Mouse (Mus musculus): ENCODE data around the gene Zfp58.
"Not testable (repeated sequence)": the region's sequence is repeated elsewhere in the genome, so short reads cannot be mapped to it uniquely, and the experiment has no call there.

Gene Zfp58

DNA sequence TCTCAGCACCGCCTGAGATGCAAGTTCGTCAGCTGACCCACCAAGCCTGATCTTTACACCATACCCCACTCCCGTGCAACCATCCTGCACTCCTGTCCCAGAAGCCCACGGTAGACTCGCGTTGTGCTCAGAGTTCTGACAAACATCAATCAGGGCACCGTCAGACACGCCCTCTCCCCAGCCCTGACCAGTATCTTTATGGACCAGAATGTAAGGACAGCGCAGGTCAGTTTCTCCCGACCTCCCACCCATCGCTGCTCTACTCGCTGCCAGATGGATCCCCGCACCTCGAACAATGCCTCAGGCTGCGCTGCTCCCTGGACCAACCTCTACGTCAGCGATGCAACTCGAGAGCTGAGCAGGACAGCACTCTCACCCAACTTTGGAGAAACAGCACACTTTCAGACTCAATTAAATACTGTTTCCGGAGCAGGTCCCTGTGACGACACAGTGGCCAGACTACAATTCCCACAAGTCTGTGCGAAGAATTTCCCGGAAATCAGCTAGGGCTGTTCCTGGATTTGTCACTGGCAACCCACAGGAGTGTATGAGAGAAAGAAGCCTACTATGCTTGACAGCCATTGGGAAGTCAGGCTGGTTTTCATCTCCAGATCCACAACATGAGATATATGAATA is at the start of gene Zfp58:
Gene Zfp58, minus strand, starts transcription at position 472 of the 636 bp plus-strand sequence.
- DNase-seq (ENCODE audit: low spot score), result peak; percentile 86

DNA sequence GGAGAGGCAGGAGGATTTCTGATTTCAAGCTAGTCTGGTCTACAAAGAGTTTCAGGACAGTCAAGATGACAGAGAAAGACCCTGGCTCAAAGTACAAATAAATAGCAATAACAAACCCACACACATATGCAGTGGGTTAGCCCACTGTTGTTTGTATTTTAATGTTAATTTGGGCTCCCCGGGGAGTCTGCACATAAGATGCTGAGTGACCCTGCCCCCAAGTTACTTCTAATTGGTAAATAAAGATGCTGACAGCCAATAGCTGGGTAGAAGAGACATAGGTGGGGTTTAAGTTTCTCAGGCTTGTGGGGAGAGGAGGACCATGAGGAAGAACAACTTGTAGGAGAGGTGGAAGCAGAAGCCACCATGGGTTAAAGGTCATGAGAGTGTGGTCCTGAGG is 45.6 kb upstream of the Zfp58 start:
- no peak for DNase-seq (ENCODE audit: low spot score)

DNA sequence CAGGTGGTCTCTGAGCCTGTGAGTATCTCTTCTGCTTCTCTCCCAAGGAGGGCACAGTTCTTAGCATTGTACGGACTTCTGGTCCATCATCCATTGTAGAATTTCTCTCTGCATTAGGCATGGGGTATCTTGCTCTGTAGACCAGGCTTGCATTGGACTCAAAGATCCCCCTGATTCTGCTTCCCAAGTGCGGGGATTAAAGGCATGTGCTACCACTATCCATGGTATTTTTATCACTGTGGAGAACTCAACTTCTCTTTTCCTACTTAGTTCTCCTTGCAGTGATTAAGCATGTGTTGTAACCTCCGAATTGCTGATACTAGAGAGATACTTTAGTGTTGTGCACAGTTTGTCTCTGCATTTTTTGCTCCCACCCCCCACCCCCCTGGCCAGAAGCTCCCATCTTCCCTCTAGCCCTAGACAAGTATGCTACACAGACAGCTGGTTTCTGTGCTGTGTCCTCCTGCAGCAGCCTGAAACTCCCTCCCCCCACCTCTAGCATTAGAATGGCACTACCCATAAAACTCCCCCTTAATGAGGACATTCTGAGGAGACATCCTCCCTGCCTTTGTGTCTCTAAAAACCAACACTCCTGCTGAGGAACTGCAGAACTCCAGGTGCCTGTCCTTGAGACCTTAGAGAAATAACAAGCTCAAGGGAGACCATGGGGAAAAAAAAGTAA is 26.8 kb upstream of the Zfp58 start:
- no peak for DNase-seq (ENCODE audit: low spot score)

DNA sequence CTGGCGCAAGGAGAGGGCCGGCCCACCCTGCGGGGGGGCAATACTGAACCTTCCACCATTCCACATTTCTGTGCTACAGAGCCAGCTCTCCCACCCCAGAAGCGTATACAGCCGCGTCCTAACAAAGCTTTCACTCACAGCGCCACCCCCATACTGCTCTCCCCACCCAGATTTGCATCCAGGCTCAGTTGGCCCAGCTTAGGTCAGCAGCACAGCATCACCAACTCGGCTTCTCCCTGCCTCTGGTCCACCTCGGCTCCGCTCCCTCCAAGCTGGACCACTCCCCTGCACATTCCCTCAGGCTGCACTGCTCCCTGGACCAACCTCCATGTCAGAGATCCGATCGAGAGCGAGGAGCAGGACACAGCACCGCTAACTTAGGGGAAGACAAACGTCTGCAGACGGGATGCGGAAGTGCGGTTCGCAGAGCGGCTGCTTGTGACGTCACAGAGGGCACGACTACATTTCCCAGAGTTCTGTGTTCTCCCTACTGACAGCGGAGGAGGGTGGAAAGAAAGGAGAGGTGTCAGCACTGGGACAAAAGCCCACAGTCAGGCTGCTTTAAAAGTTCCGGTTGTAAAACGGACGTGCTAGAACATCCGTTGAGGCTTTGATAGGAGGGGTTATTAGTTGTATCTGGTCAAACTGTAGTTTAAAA is 25.5 kb upstream of the Zfp58 start, which contains the start of the genes Gm26965 and Zfp87:
Gene Gm26965, minus strand, starts transcription at position 399 of the 658 bp plus-strand sequence.
Gene Zfp87, minus strand, starts transcription at position 425 of the 658 bp plus-strand sequence.
- DNase-seq (ENCODE audit: low spot score), result peak; percentile 93

DNA sequence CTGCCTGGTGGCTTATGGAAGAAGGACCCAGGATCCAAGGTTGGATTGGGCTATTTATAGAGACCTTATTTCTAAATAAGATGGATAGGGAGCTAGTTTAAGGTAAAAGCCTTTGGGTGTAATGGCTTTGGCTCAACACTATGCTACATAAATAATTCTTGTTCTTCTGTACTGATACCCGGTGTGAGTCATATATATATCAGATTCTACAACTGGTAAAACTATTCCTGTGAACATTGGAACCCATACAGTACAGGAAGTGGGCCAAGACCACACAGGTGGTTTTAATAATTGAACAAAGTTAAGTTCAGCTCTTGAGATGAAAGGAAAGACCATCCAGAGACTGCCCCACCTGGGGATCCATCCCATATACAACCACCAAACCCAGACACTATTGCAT is 553 bp upstream of the Zfp58 start:
- no peak for DNase-seq (ENCODE audit: low spot score)

DNA sequence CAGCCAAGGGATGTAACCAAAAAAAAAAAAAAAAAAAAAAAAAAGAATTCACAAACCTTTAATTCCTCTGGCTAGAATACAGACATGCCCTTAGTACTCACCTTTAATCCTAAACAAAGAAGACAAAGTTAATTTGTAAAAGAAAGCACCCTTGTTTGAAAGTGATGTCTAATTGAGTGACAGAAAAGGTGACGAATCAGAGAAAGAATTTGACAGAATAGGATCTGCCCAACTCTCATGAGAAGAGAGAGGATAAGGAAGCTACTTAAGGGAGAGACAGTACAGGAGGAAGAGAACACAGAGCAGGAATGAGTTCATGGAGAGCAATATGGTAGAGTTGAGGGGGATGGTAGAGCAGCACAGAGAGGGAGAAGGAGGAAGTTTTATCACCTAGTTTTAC is 4.7 kb downstream of the Zfp58 start:
- DNase-seq (ENCODE audit: low spot score), result no peak

DNA sequence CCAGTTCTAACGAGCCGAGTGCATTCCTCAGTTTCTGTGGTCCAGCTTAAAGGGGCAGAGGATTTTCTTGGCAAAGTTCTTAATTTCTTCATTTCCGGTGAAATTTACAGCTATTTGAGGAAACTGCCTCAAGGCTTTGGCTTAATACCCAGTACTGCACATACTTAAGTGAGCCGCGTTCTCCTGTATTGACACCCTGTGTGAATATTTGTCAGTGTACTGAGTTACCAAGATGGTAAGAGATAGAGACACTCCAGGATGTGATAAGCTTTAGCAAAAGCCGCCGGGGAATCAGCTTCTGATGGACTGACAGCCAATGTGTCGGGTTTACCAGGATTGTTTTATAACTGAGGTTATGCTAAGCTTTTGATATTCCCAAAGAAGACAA is 15.9 kb downstream of the Zfp58 start:
- no peak for DNase-seq (ENCODE audit: low spot score)

DNA sequence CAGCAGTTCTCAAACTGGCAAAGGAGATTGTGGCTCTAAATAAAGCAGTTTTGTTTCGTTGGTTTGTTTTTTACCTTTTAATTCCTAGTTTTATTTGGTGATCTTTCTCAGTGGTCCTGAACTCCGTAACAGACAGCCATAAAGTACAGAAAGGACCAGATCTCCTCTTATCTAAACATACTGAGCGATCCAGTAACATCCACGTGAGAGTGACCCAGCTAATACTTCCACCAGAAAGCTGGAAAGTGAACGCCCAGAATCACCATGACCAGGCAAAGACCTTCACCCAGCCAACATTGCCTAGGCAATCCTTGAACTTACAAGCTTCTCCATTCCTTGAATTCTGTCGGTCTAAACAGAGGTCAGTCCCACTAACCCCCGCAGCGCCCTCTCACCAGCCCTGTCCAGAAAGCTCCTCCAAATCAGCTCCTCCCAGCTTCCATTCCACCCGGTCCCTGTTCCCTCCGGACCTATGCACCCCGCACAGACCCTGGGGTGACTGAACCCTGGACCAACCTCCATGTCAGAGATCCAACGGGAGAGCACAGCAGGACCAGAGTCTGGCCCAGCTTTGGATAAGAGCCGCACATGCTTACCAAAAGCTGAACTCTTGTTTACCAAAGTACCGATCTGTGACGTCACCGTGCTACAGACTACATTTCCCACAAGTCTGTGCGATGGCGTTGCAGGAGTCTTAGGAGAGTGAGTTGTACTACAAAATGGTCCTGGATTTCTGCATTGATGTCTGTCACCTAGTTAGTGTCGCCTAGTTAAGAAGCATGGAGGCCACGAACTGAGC is 16.5 kb downstream of the Zfp58 start, which contains the start of gene Zfp874b:
Gene Zfp874b, minus strand, starts transcription at position 634 of the 799 bp plus-strand sequence.
- DNase-seq (ENCODE audit: low spot score), result peak; percentile 89

DNA sequence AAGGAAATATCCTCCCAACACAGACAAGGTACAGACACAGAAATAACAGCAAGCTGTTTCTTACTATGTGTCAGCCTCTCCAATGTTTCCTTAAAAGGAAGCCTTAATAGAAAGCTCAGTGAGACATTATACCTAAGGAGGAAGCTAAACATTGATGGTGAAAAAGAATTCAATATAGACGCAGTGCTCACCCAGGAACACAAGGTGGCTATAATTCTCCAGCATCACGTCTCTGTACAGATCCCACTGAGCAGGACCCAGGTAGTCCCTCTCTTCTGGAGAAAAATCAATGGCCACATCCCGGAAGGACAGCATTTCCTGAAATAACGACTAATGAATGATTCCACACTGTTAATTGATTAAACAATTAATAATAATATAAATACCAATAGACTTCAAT is 18.8 kb downstream of the Zfp58 start:
- no peak for DNase-seq (ENCODE audit: low spot score)

DNA sequence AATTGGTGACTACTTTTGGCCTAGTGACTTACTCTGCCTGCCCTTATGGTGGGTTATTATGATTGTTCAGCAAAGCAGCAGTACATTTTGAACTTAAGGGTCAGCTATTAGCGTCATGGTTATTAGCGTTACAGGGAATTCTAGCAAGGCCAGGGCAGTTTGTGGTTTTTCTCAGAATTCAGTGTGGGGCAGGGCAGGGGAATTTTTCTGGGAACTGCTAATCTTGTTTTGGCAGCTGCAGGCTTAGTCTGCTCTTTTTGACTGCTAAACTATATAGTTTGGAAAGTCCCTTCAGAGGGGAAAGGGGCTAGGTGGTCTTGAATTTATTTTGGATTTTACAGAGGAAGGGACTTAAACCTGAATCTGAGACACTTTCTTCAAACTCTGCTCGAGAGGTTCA is 31.1 kb downstream of the Zfp58 start:
- DNase-seq (ENCODE audit: low spot score), result no peak

DNA sequence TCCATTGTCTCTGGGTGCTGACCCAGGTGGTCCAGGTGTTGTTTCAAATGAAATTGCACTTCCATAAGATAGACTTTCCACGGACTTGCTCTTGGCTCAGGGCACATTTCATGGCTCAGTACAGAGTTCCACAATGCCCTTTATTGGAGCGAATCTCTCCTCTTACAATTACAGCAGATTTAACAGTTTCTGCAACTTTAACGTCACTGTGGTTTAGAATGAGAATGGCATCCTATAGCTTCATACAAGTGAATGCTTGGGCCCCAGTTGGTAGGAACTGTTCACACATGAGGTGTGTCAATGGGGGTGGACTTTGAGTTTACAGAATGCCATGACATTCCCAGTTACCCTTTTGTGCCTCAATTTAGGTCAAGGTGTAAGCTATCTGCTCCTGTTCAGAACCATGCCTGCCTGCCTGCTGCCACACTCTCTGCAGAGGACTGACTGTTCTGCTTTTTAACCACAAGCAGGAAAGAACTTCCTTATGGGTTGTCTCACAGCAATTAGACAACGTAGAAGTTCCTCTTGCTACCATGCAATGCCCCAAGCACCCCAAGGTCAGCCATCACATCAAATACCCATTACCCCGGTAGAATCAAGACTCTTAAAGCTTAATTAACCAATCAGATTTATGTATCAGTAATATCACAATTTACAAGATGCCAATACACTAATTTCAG is 36.7 kb downstream of the Zfp58 start:
- DNase-seq (ENCODE audit: low spot score), result not testable (repeated sequence)

DNA sequence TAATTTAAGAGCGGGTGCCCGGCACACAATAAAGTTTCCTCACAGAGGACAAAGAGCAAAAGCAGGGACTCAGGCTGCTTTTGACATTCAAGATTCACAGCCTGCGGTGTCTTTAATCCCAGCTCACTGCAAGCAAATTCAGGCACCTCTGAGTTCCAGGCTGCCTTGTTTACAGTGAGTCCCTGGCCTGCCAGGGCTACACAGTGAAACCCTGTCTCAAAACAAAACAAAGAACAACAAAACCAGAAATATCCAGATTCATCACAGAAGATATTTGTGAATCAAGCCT is 48.4 kb downstream of the Zfp58 start:
- DNase-seq (ENCODE audit: low spot score), result no peak

DNA sequence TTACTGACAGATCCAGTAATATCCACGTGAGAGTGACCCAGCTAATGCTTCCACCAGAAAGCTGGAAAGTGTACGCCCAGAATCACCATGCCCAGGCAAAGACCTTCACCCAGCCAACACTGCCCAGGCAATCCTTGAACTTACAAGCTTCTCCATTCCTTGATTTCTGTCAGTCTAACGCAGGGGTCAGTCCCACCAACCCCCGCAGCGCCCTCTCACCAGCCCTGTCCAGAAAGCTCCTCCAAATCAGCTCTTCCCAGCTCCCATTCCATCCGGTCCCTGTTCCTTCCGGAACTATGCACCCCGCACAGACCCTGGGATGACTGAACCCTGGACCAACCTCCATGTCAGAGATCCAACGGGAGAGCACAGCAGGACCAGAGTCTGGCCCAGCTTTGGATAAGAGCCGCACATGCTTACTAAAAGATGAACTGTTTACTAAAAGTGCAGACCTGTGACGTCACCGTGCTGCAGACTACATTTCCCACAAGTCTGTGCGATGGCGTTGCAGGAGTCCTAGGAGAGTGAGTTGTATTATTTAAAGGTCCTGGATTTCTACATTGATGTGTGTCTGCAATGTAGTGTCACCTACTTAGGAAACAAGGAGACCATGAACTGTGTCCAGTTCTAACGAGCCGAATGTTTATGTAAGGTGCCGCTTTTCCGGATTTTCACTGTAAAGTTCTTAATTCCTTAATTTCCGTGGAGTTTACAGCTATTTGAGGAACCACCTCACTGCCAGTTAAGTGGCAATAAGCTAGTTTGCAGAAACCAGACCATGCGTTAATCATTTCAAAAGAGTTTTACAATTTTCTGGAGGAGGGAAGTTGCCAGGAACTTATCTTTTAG is 49.0 kb downstream of the Zfp58 start, which contains the start of gene Zfp874a:
Gene Zfp874a, minus strand, starts transcription at position 453 of the 849 bp plus-strand sequence.
- peak; percentile 86 for DNase-seq (ENCODE audit: low spot score)

Data from yolk sac, embryonic 10.5 days (tissue).